Mouse (Mus musculus): ENCODE measurements at regions not wholly inside any gene's neighbourhood (a gene's known extent, or its start where the extent isn't known, plus 50 kb on each side); places are given as distances from the start of the nearest gene placed in this dataset.

DNA sequence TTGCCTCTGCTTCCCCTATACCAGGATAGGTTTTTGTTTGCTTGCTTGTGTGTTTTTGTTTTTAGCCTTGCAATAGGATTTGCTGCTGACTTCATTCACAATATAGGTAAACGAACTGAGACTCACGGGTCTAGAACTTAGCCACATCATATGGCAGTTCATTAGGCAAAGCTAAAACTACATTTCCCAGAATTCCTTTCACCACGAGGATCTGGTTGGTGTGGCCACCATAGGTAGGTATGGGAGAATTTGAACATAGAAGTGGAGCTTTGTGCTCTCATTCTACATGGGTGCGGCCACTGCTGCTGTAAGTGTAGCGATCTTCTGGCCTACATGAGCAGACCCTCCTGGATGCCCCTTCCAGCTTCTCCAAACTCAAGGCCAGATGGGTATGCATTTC is 108.8 kb downstream of the 3100002H09Rik start:
- Histone ChIP-seq H3K9ac (ENCODE audit: control insufficient read depth, low read depth, low read length, poor library complexity, severe bottlenecking) (no peak overlapping the region), H3K27ac (ENCODE audit: control insufficient read depth, low read depth, low read length) (no peak overlapping the region), H3K36me3 (ENCODE audit: control insufficient read depth in 1 of 2, insufficient read depth in 2 of 2, low read length in 2 of 2) (no peaks in the 10 kb centered on the region), H3K4me3 (ENCODE audit: control insufficient read depth in 1 of 2, insufficient read depth in 1 of 2, low read depth in 2 of 2, low read length in 2 of 2) (no peak overlapping the region), H3K4me1 (ENCODE audit: control insufficient read depth in 1 of 2, insufficient read depth in 2 of 2, low read length in 2 of 2) (no peaks in the 10 kb centered on the region), H3K79me2 (ENCODE audit: control insufficient read depth, insufficient read depth, low read length, poor library complexity) (no peaks in the 10 kb centered on the region), H3K9me3 (replicated peaks; ENCODE audit: insufficient read depth, low read length) (no peaks in the 10 kb centered on the region), H3K27me3 (ENCODE audit: control insufficient read depth in 1 of 2, insufficient read depth in 2 of 2, low read length in 2 of 2) (no peaks in the 10 kb centered on the region)
- no peak for DNase-seq (ENCODE audit: low read depth, low spot score)
- TF ChIP-seq USF2 (IDR thresholded peaks at IDR 0.05; ENCODE audit: borderline replicate concordance in 1 of 2, insufficient read depth in 1 of 2, low read depth in 1 of 2, low read length in 2 of 2) (no peak), EP300 (IDR thresholded peaks at IDR 0.05; ENCODE audit: low read depth in 1 of 2, low read length in 2 of 2) (no peak), RCOR1 (IDR thresholded peaks at IDR 0.05; ENCODE audit: low read depth, low read length) (no peak), TBP (IDR thresholded peaks at IDR 0.05; ENCODE audit: low read depth, low read length) (no peak)

DNA sequence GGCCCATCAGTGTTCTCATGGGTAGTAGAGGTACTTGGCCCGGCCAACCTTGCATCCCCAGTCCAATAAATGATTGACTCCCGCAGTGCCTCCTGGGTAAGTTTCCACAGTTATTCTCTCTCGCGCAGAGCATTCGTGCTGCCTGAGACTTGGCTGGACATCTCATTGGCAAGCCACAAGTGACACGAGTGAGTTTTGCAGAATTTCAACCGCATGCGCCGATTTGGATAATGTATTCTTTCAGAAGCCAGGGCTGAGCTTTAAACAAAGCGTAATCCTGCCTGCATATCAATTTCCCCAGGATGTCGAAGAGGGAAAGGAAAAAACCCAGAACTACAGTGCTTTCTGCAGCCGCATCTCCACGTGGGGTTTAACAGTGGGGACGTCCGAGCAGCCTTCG is 112.6 kb downstream of the 3100002H09Rik start:
- no peak overlapping the region for H3K4me3 ChIP-seq (ENCODE audit: control insufficient read depth in 1 of 2, insufficient read depth in 1 of 2, low read depth in 2 of 2, low read length in 2 of 2)
- no peaks in the 10 kb centered on the region for H3K79me2 ChIP-seq (ENCODE audit: control insufficient read depth, insufficient read depth, low read length, poor library complexity)
- H3K9me3 ChIP-seq (replicated peaks; ENCODE audit: insufficient read depth, low read length), result no peaks in the 10 kb centered on the region
- no peak overlapping the region for H3K9ac ChIP-seq (ENCODE audit: control insufficient read depth, low read depth, low read length, poor library complexity, severe bottlenecking)
- H3K4me1 ChIP-seq (ENCODE audit: control insufficient read depth in 1 of 2, insufficient read depth in 2 of 2, low read length in 2 of 2), result no peaks in the 10 kb centered on the region
- H3K27me3 ChIP-seq (ENCODE audit: control insufficient read depth in 1 of 2, insufficient read depth in 2 of 2, low read length in 2 of 2), result no peaks in the 10 kb centered on the region
- no peaks in the 10 kb centered on the region for H3K36me3 ChIP-seq (ENCODE audit: control insufficient read depth in 1 of 2, insufficient read depth in 2 of 2, low read length in 2 of 2)
- H3K27ac ChIP-seq (ENCODE audit: control insufficient read depth, low read depth, low read length), result no peak overlapping the region
- no peak for TF ChIP-seq E2F4 (IDR thresholded peaks at IDR 0.05; ENCODE audit: borderline replicate concordance, low read depth, low read length)
- TF ChIP-seq TBP (IDR thresholded peaks at IDR 0.05; ENCODE audit: low read depth, low read length), result no peak
- TF ChIP-seq USF2 (IDR thresholded peaks at IDR 0.05; ENCODE audit: borderline replicate concordance in 1 of 2, insufficient read depth in 1 of 2, low read depth in 1 of 2, low read length in 2 of 2), result no peak
- TF ChIP-seq MYB (IDR thresholded peaks at IDR 0.05; ENCODE audit: low read depth, low read length), result no peak
- TF ChIP-seq ZKSCAN1 (IDR thresholded peaks at IDR 0.05; ENCODE audit: low read depth, low read length), result no peak
- TF ChIP-seq KAT2A (conservative IDR thresholded peaks at IDR 0.05; ENCODE audit: low read depth, low read length), result no peak
- TF ChIP-seq UBTF (IDR thresholded peaks at IDR 0.05; ENCODE audit: borderline replicate concordance, insufficient read depth, low read depth, low read length), result no peak
- TF ChIP-seq TCF12 (IDR thresholded peaks at IDR 0.05; ENCODE audit: low read depth, low read length), result no peak
- TF ChIP-seq SIN3A (IDR thresholded peaks at IDR 0.05; ENCODE audit: low read length), result no peak
- no peak for TF ChIP-seq CHD1 (IDR thresholded peaks at IDR 0.05; ENCODE audit: low read depth, low read length)
- no peak for TF ChIP-seq ZNF384 (IDR thresholded peaks at IDR 0.05; ENCODE audit: low read depth, low read length)
- TF ChIP-seq BHLHE40 (IDR thresholded peaks at IDR 0.05; ENCODE audit: borderline replicate concordance, low read depth, low read length), result no peak
- TF ChIP-seq ELF1 (IDR thresholded peaks at IDR 0.05; ENCODE audit: low read depth, low read length), result no peak
- TF ChIP-seq USF1 (IDR thresholded peaks at IDR 0.05; ENCODE audit: low read depth, low read length), result no peak
- TF ChIP-seq TAL1 (IDR thresholded peaks at IDR 0.05; ENCODE audit: low read length), result no peak
- TF ChIP-seq HCFC1 (IDR thresholded peaks at IDR 0.05; ENCODE audit: low read depth, low read length), result no peak
- no peak for TF ChIP-seq POLR2AphosphoS5 (IDR thresholded peaks at IDR 0.05; ENCODE audit: borderline replicate concordance, low read depth, low read length)
- no peak for TF ChIP-seq JUND (IDR thresholded peaks at IDR 0.05; ENCODE audit: low read depth, low read length)
- no peak for TF ChIP-seq MAFK (IDR thresholded peaks at IDR 0.05; ENCODE audit: borderline replicate concordance, low read depth, low read length)
- no peak for TF ChIP-seq ZC3H11A (IDR thresholded peaks at IDR 0.05; ENCODE audit: low read depth, low read length)
- no peak for DNase-seq (ENCODE audit: low read depth, low spot score)
